Mouse (Mus musculus): ENCODE measurements around the gene Anxa6.

- TF ChIP-seq POLR2A (IDR thresholded peaks at IDR 0.05; ENCODE audit: borderline replicate concordance, control insufficient read depth, low read depth, low read length) (no peak), CTCF (IDR thresholded peaks at IDR 0.05; ENCODE audit: control insufficient read depth, insufficient read depth, low read length) (no peak)
Measured at GRCm38 (mm10) chr11:55011440-55011839, 21.8 kb downstream of the Anxa6 start.
